Mouse (Mus musculus) intestine, embryonic 15.5 days (tissue): ENCODE results near the gene Cdipt. TPM values are rescaled to one million over a fixed set of nuclear protein-coding genes. Genes with fewer than 3 reads are reported as not detected.

Source experiments
- ATAC-seq: fragments of 200-750 bp; cut with Nextera tagmentation; 2 replicates; pipeline ENCODE4 v1.8.0; 2017; ENCODE audit warnings: moderate TSS enrichment, moderate library complexity
- H3K27ac ChIP-seq: fragments of 300-500 bp; sonication (generic); 2 replicates; pipeline ENCODE4 v1.5.1; 2015; ENCODE audit warnings: mild to moderate bottlenecking, inconsistent platforms
- H3K27me3 ChIP-seq: fragments of 300-500 bp; sonication (generic); replicated peaks from 2 replicates; pipeline ENCODE4 v1.6.1; 2015; ENCODE audit warnings: inconsistent platforms
- H3K36me3 ChIP-seq: fragments of 300-500 bp; sonication (generic); 2 replicates; pipeline ENCODE4 v1.6.1; 2015; ENCODE audit warnings: inconsistent platforms
- H3K4me1 ChIP-seq: fragments of 300-500 bp; sonication (generic); replicated peaks from 2 replicates; pipeline ENCODE4 v1.6.1; 2015; ENCODE audit warnings: inconsistent platforms
- H3K4me2 ChIP-seq: fragments of 300-500 bp; sonication (generic); replicated peaks from 2 replicates; pipeline ENCODE4 v1.6.1; 2015; ENCODE audit warnings: mild to moderate bottlenecking, inconsistent platforms
- H3K4me3 ChIP-seq: fragments of 300-500 bp; sonication (generic); replicated peaks from 2 replicates; pipeline ENCODE4 v1.5.1; 2015; ENCODE audit warnings: inconsistent platforms
- H3K9ac ChIP-seq: fragments of 300-500 bp; sonication (generic); 2 replicates; pipeline ENCODE4 v1.6.1; 2015; ENCODE audit warnings: inconsistent platforms
- H3K9me3 ChIP-seq: fragments of 300-500 bp; sonication (generic); 2 replicates; pipeline ENCODE4 v1.6.1; 2016; ENCODE audit warnings: inconsistent platforms
- WGBS: fragments of 180-500 bp; shearing (Covaris S2); methylation state at CpG from one replicate; pipeline ENCODE4 v1.1.7; 2015; 5-methylcytosine and 5-hydroxymethylcytosine counted together
- polyA plus RNA-seq: library from polyadenylated mRNA; unstranded; fragments of >200 nt; fragmentation: Nextera tagmentation; extraction: Ambion mirVana; gene quantifications from 2 replicates; pipeline ENCODE4 v1.2.1, GENCODE M21; 2015

Cdipt gene
- polyA plus RNA-seq, 1 experiment from 2014 or later = 123 TPM

DNA sequence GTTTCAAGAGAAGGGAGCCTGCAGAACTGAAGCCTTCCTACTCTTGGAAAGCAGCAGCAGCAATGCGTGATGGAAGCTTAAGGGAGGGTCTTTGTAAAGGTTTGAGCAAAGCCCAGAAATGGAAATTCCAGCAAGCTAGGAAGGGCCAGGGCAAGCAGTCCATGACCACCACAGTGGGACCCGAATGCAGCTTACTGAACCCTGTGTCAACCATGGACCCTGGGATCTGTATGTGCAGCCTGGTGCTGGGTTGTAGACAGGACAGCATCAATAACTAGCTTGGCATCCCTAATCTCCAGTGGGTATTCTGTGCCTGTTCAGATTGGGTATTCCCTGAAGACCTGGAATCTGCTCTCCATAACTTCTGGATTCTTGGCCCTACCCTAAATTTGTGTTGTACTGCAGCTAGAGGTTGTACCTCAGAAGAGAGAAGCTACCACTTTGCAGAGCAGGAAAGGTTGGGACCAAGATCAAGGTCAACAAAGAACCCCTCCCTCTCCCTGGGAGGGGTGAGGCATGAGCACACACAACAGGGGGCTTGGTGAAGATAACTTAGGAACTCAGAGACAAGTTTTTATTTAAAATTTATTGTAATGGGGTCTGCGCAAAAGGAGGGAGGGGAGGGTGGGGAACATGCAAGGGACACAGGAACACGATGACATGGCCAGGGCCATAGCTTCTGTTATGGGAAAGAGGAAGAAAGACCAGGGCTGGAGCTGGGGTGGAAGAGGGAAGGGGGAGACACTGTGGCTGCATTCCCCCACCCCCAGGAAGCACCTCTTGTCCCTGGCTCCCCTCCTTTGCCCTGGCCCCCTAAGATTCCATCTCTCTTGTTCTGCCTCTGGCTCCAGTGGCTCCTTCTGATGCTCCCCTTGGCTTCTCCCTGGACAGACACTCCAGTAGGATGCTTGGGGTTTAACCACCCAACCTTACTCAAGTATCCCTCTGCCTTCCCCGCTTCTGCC lies 46.1 kb downstream of the Cdipt start:
- Histone ChIP-seq H3K4me1 (peaks cover 76% of the 10 kb centered on the region), H3K4me3 (peak overlapping the region; percentile 50), H3K9ac (peak overlapping the region; percentile 58), H3K4me2 (peak overlapping the region; percentile 87), H3K36me3 (peaks cover 18% of the 10 kb centered on the region), H3K9me3 (no peaks in the 10 kb centered on the region), H3K27me3 (no peaks in the 10 kb centered on the region), H3K27ac (peak overlapping the region; percentile 77)
- 38% methylated on average over 5 of the region's 5 CpGs for WGBS
- no peak for ATAC-seq

DNA sequence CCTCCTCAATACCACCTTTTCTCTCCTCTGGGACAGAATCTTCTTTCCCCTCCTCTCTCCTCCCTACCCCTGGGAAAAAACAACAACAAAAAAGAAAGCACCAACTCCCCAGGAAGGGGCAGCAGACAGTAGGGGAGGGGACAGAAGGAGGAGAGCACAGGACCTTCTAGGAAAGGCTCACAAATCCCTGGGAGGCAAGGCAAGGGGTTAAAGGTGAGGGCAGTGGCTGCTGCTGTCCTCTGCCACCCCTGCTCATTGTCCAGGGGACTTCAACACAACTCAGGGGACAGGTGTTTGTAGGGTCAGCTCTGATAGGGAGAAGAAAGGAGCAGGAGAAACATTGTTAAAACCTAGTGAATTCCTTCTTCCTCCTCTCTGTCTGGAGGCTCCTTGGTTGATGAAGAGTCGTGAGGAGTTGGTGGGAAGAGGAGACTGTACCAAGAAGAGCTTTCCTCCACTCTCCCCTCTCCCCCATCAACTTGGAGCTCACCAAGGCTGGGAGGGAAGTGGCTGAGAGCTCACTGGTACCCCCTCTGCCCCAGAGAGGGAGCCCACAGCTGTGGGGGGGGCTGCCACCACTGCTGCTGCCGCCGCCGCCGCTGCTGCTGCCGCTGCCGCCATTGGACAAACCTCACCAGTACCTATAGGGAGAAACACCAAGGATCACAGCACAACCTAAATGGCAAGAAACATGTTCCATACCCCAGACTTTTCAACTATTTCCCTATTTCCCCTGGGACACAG lies 47.0 kb downstream of the Cdipt start:
- no peak for ATAC-seq
- Histone ChIP-seq H3K27ac (0 out of 2 replicates have a peak overlapping the region, but pooled peaks have one; percentile 40), H3K4me2 (peak overlapping the region; percentile 78), H3K27me3 (no peaks in the 10 kb centered on the region), H3K36me3 (peaks cover 18% of the 10 kb centered on the region), H3K9me3 (no peaks in the 10 kb centered on the region), H3K9ac (peak overlapping the region; percentile 97), H3K4me1 (peaks cover 76% of the 10 kb centered on the region), H3K4me3 (0 out of 2 replicates have a peak overlapping the region, but pooled peaks have one; percentile 90)
- 71% methylated on average over 7 of the region's 7 CpGs for WGBS

DNA sequence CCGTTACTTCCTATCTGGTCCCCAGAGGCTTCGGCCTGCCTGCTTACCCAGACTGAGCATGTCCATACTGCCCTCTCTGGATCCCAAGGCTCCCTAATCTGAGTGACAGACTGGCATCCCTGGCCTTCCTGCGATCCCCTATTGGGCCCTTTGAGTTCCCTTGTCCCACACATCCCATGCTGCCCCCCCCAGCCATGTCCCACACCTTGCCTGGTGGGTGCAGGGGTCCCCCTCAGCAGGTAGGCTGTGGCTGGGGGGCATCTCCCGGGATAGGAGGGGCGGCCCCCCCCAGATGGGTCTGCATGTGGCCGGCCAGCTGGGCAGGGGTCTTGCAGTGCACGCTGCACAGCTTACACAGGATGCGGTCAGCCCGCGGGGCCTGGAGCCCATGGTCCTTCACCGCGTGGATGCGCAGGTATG lies 47.6 kb downstream of the Cdipt start:
- H3K36me3 ChIP-seq = peaks cover 18% of the 10 kb centered on the region
- WGBS = 78% methylated on average over 13 of the region's 13 CpGs
- no peaks in the 10 kb centered on the region for H3K27me3 ChIP-seq
- peaks cover 75% of the 10 kb centered on the region for H3K4me1 ChIP-seq
- peak overlapping the region; percentile 90; the same call in 1 of the 2 replicates for H3K4me3 ChIP-seq
- ATAC-seq = no peak
- no peaks in the 10 kb centered on the region for H3K9me3 ChIP-seq
- H3K4me2 ChIP-seq = peak overlapping the region; percentile 78
- H3K27ac ChIP-seq = 0 out of 2 replicates have a peak overlapping the region, but pooled peaks have one; percentile 40
- H3K9ac ChIP-seq = peak overlapping the region; percentile 97

DNA sequence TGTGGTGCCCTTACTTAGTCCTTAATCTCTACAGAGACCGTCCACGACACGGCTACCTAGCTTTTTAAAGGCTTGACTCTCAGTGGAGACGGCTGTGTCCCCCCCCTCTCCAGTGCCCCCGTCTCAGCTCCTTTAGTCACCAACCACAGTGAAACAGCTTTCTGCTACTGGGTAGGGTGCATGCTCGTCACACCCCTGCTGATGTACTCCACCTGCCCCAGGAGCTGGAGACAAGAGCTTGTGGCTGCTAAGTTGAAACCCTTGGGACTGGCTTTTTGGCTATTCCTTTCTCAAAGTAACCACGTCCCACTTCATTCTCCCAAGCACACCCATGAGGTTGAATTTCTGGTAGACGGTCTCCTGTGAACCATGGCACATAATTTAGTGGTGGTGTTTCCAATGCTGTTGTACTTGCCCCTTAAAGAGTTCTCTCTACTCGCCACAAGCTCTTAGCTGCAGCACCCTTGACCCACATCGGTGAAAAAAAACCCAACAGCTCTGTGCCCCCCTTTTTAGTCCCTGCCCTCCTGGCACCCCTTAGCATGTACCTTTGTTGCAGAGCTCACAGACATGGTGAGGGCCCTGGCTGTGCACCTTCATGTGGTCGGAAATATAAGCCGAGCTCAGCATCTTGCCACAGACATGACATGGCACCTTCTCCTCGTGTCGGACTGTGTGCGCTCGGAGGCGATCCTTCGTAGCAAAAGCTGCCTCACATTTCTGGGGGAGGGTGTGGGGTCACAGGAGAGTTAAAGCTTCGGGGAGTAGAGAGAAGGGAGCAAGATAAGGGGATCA lies 48.4 kb downstream of the Cdipt start:
- H3K4me3 ChIP-seq = peak overlapping the region; percentile 90
- 16% methylated on average over 19 of the region's 19 CpGs for WGBS
- H3K4me2 ChIP-seq = peak overlapping the region; percentile 78
- peak overlapping the region; percentile 99; the same call in 1 of the 2 replicates for H3K27ac ChIP-seq
- H3K9me3 ChIP-seq = no peaks in the 10 kb centered on the region
- H3K36me3 ChIP-seq = peaks cover 23% of the 10 kb centered on the region
- ATAC-seq = no peak
- no peaks in the 10 kb centered on the region for H3K27me3 ChIP-seq
- H3K4me1 ChIP-seq = peaks cover 67% of the 10 kb centered on the region
- peak overlapping the region; percentile 97 for H3K9ac ChIP-seq

DNA sequence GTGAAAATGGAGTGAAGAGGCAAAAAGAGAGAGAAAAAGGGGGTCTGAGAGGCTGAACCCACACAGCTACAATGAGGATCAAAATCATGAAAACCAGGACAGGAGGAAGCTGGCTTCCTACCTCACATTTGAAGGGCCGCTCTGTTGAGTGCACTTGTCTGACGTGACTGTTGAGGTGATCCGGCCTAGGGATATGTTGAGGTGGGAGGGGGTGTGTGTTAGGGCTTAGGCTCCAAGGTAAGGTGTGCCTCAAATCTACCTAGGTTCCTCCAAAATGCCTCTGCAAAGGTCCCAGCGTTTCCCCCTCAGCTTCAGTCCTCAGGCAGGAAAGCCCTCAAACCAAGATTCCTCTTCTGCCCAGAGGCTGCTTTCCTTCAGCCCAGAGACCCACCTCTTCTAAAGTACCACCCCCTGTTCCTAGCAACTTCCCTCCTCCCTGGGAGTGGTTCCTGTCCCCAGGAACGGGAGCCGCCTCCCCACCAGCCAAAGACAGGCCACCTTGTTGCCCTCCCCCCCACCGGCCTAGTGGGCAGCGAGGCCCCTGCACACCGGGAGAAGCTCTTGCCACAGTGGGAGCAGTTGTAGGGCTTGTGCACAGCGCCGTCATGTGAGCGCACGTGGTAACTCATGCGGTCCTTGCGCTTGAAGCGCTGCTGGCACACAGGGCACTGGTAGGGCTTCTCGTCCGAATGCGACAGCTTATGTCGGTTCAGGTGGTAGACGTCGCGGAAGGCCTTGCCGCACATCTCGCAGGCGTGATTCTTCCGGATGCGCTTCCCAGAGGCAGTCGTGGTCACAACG lies 49.2 kb downstream of the Cdipt start:
- under 1% methylated on average over 30 of the region's 30 CpGs for WGBS
- peak overlapping the region; percentile 90 for H3K4me3 ChIP-seq
- peak overlapping the region; percentile 78 for H3K4me2 ChIP-seq
- peaks cover 58% of the 10 kb centered on the region for H3K4me1 ChIP-seq
- no peaks in the 10 kb centered on the region for H3K9me3 ChIP-seq
- H3K27ac ChIP-seq = peak overlapping the region; percentile 99
- peak; percentile 39 for ATAC-seq
- peaks cover 24% of the 10 kb centered on the region for H3K36me3 ChIP-seq
- H3K27me3 ChIP-seq = no peaks in the 10 kb centered on the region
- H3K9ac ChIP-seq = peak overlapping the region; percentile 97

DNA sequence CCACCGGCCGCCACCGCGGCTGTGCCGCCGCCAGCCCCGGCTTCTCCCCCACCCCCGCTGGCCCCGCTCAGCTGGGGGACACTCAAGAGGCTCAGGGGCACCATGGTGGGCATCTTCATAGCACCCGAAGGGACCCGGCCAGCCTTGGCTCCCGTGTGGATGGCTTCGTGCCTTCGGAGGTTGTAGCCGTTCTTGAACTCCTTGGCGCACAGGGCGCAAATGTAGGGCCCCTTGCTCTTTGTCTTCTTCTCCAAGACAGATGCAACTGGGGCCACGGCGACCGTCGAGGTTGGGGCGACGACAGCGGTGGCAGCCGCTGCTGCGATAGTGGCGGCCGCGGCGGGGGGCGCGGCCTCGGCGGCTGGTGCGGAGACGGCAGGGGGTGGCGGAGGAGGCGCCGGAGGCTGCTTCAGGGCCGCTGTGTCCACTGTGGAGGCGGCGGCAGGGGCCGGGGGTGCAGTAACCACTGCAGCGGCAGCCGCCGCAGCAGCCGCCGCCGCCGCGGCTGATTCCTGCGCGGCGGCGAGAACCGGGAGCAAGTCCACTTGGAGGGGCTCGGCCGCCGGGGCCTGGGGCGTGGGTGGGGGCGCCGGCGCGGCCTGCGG lies 49.9 kb downstream of the Cdipt start:
- peak overlapping the region; percentile 97 for H3K9ac ChIP-seq
- H3K4me3 ChIP-seq = peak overlapping the region; percentile 90
- no peaks in the 10 kb centered on the region for H3K9me3 ChIP-seq
- H3K27ac ChIP-seq = peak overlapping the region; percentile 99
- H3K4me2 ChIP-seq = peak overlapping the region; percentile 78
- peaks cover 51% of the 10 kb centered on the region for H3K4me1 ChIP-seq
- no peaks in the 10 kb centered on the region for H3K27me3 ChIP-seq
- peak; percentile 3; the same call in 1 of the 2 replicates for ATAC-seq
- H3K36me3 ChIP-seq = peaks cover 30% of the 10 kb centered on the region
- under 1% methylated on average over 63 of the region's 65 CpGs for WGBS

DNA sequence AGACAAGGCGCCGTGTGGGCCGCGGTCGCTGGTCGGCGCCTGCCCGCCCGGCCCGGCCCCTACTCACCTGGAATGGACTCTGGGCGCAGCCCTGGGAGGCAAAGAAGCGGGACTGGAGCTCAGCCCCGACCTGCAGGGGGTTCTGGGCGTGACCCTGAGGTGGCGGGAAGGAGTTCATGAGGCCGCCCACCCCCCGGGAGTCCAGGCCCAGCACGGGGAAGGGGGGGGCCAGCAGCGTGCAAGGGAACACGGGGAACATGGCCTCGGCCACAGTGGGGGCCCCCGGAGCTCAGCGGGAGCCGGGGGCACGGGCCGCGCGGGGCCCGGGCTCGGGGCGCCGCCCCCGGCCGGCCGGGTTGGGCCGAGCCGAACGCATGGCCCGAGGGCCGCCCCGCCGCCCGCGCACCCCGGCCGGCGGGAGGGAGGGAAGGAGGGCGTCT lies 50.5 kb downstream of the Cdipt start:
- peaks cover 35% of the 10 kb centered on the region for H3K36me3 ChIP-seq
- WGBS = 2% methylated on average over 30 of the region's 48 CpGs

DNA sequence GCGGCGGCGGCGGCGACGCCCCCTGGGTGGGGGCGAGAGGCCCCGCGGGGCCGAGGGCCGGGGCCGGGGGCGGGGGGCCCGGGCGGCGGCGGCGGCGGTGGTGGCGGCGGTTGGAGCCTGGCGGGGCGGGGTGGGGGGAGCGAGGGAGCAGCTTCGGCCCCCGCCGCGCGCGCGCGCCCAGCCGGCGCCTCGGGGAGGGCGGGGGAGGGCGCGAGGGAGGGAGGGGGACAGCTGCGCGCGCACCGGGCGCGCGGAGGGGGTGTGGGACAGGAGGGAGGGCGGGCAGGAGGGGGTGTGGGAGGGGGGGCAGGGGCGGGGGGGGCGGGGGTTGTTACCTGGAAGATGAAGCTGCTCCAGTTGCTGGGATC lies 50.9 kb downstream of the Cdipt start:
- peaks cover 42% of the 10 kb centered on the region for H3K4me1 ChIP-seq
- peak overlapping the region; percentile 99 for H3K27ac ChIP-seq
- peak overlapping the region; percentile 80 for H3K4me2 ChIP-seq
- no peak; the same call in 1 of the 2 replicates for ATAC-seq
- peak overlapping the region; percentile 90 for H3K4me3 ChIP-seq
- 0% methylated on average over 14 of the region's 48 CpGs for WGBS
- H3K9me3 ChIP-seq = no peaks in the 10 kb centered on the region
- peak overlapping the region; percentile 97 for H3K9ac ChIP-seq
- H3K36me3 ChIP-seq = peaks cover 40% of the 10 kb centered on the region
- no peaks in the 10 kb centered on the region for H3K27me3 ChIP-seq

More for the DNA sequence above, 50.5 kb downstream of the Cdipt start:
- peak overlapping the region; percentile 90 for H3K4me3 ChIP-seq
- peak overlapping the region; percentile 99 for H3K27ac ChIP-seq
- peak; percentile 57 for ATAC-seq
- H3K4me2 ChIP-seq = peak overlapping the region; percentile 78
- no peaks in the 10 kb centered on the region for H3K27me3 ChIP-seq
- H3K4me1 ChIP-seq = peaks cover 46% of the 10 kb centered on the region
- no peaks in the 10 kb centered on the region for H3K9me3 ChIP-seq
- peak overlapping the region; percentile 97 for H3K9ac ChIP-seq

DNA sequence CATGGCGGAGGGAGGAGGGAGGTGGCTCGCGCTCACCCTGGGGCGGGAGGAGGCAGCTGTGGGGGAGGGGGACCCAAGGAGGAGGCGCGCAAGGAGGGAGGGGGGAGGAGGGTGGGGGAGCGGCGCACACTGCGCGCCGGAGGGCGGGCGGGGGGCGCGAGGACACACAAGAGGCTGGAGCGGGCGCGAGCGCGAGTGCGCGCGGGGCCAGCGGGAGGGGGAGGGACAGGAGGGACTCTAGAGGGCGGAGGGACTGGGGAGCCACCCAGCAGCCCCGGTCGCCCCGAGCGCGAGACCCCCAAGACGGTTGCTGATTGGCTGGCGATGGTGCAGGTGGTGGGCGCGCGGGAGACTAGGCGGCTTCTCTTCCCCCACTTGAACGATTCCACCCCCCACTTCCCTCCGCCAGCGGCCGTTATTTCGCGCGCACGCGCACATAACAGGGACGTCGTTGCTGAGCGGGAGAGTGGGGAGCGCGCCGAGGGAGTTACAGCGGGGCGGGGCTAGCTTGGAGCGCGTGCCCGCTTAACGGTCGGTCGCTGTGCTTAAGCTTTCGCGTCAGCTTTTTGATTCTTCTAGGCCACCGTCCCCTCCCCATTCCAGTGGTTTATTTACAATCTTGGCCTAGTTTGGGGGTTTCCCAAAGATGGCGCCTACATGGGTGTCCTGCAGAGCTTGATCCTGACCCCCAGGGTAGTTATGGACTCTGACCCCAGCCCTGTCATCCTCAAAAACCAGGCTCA lies 51.4 kb downstream of the Cdipt start, which contains the start of gene Maz:
TSS of gene Maz (minus strand) at position 54 of the 743 bp plus-strand sequence.
- Histone ChIP-seq H3K4me1 (peaks cover 37% of the 10 kb centered on the region), H3K9me3 (no peaks in the 10 kb centered on the region), H3K9ac (peak within 1 kb of the TSS; percentile 97), H3K27me3 (no peaks in the 10 kb centered on the region), H3K27ac (peak within 1 kb of the TSS; percentile 99), H3K4me2 (peak within 1 kb of the TSS; percentile 80), H3K4me3 (peak within 1 kb of the TSS; percentile 90), H3K36me3 (peaks cover 42% of the 10 kb centered on the region)
- ATAC-seq = peak; percentile 88
- 1% methylated on average over 49 of the region's 63 CpGs for WGBS

DNA sequence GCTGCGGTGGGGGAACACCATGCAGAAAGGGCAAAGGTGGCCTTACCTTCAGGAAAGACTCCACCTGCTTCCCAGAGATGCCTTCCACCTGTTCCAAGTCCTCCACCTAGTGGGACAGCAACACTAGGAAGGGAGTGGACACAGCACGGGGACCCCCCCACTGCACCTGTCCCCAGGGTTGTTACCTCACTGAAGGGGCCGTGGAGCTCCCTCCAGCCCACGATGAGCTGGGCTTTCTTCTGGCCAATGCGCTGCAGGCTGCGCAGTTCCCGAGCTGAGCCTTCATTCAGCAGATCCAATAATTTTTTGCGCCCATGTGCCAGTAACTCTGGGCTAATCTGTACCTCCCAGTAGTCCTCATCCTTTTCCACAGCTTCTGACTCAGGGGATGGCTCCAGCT lies 52.2 kb downstream of the Cdipt start:
- peak overlapping the region; percentile 80 for H3K4me2 ChIP-seq
- peaks cover 46% of the 10 kb centered on the region for H3K36me3 ChIP-seq
- H3K9ac ChIP-seq = peak overlapping the region; percentile 54
- peak overlapping the region; percentile 90 for H3K4me3 ChIP-seq
- no peaks in the 10 kb centered on the region for H3K27me3 ChIP-seq
- H3K4me1 ChIP-seq = peaks cover 29% of the 10 kb centered on the region
- no peaks in the 10 kb centered on the region for H3K9me3 ChIP-seq
- H3K27ac ChIP-seq = peak overlapping the region; percentile 99
- no peak for ATAC-seq
- 55% methylated on average over 8 of the region's 8 CpGs for WGBS
